Mouse (Mus musculus) neutrophil, adult 5-6 weeks (primary cell): Measurements from ENCODE around the gene Ltbp1. TPM values are rescaled to one million over a fixed set of nuclear protein-coding genes. Genes with fewer than 3 reads are reported as not detected.

Experiments used
- ATAC-seq: fragments of 151-379, 151-347 bp; 2 replicates; pipeline ENCODE4 v1.8.0; 2017; ENCODE audit warnings: mild to moderate bottlenecking, moderate TSS enrichment; ENCODE audit not compliant: insufficient number of reproducible peaks, poor library complexity, low FRiP score, severe bottlenecking; ENCODE audit errors: extremely low read depth
- total RNA-seq: library from RNA; stranded (forward); fragments of 200-1000 nt; gene quantifications from 2 replicates; pipeline ENCODE4 v1.2.3, GENCODE M21; 2017

Gene Ltbp1
- total RNA-seq, 1 experiment from 2014 or later = 3.3 TPM

DNA sequence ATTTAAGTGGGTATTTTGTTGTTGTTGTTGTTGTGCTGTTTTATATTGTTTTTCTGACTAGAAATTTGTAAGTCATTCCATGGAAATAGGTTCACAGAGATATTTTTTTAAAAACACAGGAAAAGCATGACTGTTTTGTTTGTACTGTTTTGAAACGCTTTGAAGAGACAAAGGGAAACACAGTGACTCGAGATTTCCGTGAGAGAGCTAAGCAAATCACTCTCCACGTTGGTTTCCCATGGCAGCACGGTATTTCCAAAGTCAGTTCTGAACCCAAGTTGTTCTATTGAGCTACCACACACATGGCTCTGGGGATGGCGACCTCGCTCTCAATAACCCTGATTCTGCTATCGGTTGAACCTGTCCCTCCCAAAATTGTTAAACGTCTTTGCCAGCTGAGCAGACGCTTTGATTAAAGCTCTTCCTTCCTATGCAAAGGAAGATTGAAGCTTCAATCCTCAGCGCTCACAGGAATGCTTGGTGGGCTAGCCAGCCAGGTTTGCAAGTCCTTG lies 431.9 kb downstream of the Ltbp1 start:
- ATAC-seq = no peak

- ATAC-seq = no peak
Observed at GRCm38 (mm10) chr17:75438162-75438561, 432.8 kb downstream of the Ltbp1 start.

GRCm38 (mm10) chr17:75439062-75439461 lies 433.7 kb downstream of the Ltbp1 start:
- no peak for ATAC-seq

DNA sequence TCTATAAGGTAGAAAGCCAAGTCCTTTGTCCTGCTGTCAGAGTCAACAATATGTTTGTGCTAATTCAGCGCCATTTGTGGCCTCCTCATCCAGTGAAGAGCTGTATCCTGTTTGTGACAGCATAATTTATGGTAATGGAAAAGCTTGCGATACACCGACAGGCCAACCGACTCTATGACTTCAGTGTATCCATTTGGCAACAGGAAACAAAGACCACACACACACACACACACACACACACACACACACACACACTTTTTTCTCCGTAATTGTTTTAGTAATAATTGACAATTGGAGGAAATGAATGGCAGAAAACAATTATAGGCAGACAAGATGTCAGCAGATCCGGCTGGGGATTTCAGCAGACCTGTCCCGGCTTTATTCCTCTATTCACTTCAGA lies 435.3 kb downstream of the Ltbp1 start:
- ATAC-seq = no peak

DNA sequence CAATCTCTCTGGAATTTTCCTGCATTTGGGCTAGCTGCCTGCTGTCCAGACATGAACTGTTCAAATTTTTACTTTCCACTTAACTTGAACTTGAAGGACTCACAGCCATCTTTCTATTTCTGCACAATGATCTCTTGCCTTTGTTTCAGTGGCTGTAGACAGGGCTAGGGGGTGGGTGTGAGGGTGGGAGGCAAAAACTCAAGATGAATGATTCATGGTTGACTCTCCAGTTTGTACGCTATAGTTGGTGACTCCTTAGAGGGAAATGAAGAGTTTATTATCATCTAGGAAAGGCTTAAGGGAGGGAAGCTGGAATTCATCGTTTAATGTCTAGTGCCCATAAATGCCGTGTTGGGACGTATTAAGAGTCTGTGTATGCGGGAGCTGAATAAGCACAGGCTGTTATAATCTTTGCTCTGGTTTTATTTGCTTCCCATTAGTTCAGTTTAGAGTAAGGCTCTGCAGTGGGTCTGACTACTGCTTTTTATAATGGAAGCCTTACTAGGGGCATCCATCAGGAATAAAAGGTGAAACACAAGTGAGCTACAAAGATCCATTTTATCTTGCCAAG lies 436.0 kb downstream of the Ltbp1 start:
- ATAC-seq = no peak
